13 mouse cellular contexts compared by ENCODE assay signal in the genomic region with DNA sequence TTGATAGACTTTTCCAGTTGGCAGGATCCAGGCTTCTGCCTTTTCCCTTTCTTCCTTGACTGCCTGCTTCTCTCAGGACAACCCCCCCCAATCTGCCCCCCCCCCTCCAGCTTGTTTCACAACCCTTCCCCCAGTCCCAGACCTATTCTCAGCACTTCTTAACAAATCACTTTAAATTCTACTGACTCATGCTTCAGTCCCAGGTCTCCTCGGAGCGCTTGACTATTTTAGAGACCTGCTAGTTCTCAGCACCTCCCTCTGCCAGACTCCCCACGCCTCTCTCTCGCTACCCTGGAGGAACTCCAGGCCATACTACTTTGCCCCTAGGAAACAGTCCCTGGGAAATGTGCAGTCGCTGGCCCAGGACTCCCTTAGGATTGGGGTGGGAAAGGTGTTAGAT.
DNase-seq lines count a peak whose midpoint lies in the region; ATAC-seq and TF ChIP-seq lines count a peak whose summit lies in the region.
"Had no signal": no experiment of that assay in that cellular context is flagged by ENCODE, and none has a peak within 500 bp of the region (broad histone marks: within the 10 kb centered on the region; RNA-seq: fewer than 3 reads in every experiment).

No protein-coding gene starts in this region.

- 23% methylated on average over 5 of the region's 5 CpGs for WGBS in kidney, postnatal 0 days
- 89% methylated on average over 5 of the region's 5 CpGs for WGBS in thymus, adult 2 months

- ATAC-seq in kidney, postnatal 0 days (replicated peaks; ENCODE audit: low FRiP score, low read depth) = peak; percentile 41
- ATAC-seq: forebrain, embryonic 15.5 days; midbrain, embryonic 13.5 days had no signal

- no peak overlapping the region for H3K4me3 ChIP-seq in layer of hippocampus, adult 2 months
- no peak overlapping the region for H3K4me3 ChIP-seq in kidney, postnatal 0 days (replicated peaks; ENCODE audit: low read depth, low read length)
- no peak overlapping the region for H3K4me3 ChIP-seq in thymus, adult 2 months (ENCODE audit: control insufficient read depth, insufficient read depth, low read length)
- H3K4me3 ChIP-seq: forebrain, embryonic 15.5 days; limb, embryonic 10.5 days; midbrain, embryonic 13.5 days had no signal

- H3K4me2 ChIP-seq in kidney, postnatal 0 days (ENCODE audit: low read length) = no peak overlapping the region
- H3K4me2 ChIP-seq: forebrain, embryonic 15.5 days; midbrain, embryonic 13.5 days had no signal

- no peaks in the 10 kb centered on the region for H3K27me3 ChIP-seq in kidney, postnatal 0 days (ENCODE audit: insufficient read depth, low read length)
- H3K27me3 ChIP-seq in thymus, adult 2 months (ENCODE audit: control insufficient read depth, insufficient read depth, low read length) = no peaks in the 10 kb centered on the region
- H3K27me3 ChIP-seq: forebrain, embryonic 15.5 days; midbrain, embryonic 13.5 days had no signal

- TF ChIP-seq POLR2A in thymus, adult 2 months (IDR thresholded peaks at IDR 0.05; ENCODE audit: control insufficient read depth, extremely low read depth, insufficient read depth, low read length, poor library complexity) = no peak

- no peak for TF ChIP-seq CTCF in layer of hippocampus, adult 2 months (conservative IDR thresholded peaks at IDR 0.05)
- TF ChIP-seq CTCF in kidney, postnatal 0 days (IDR thresholded peaks at IDR 0.05; ENCODE audit: low read depth) = no peak
- TF ChIP-seq CTCF in thymus, adult 2 months (IDR thresholded peaks at IDR 0.05; ENCODE audit: borderline replicate concordance, control insufficient read depth, extremely low read depth, insufficient read depth, low read length, poor library complexity) = no peak

- H3K9me3 ChIP-seq in kidney, postnatal 0 days (replicated peaks; ENCODE audit: low read length) = no peaks in the 10 kb centered on the region
- H3K9me3 ChIP-seq: forebrain, embryonic 15.5 days; limb, embryonic 10.5 days; midbrain, embryonic 13.5 days had no signal

- peaks cover 10% of the 10 kb centered on the region; the same call in 1 of the 2 replicates for H3K36me3 ChIP-seq in kidney, postnatal 0 days (ENCODE audit: insufficient read depth, low read length)
- H3K36me3 ChIP-seq in thymus, adult 2 months (ENCODE audit: control insufficient read depth, insufficient read depth, low read length) = peaks cover 24% of the 10 kb centered on the region
- H3K36me3 ChIP-seq: forebrain, embryonic 15.5 days had no signal

- 0 out of 2 replicates have a peak overlapping the region, but pooled peaks have one; percentile 3 for H3K9ac ChIP-seq in kidney, postnatal 0 days (ENCODE audit: low read depth, low read length)
- H3K9ac ChIP-seq: forebrain, embryonic 15.5 days; midbrain, embryonic 13.5 days had no signal

- no peaks in the 10 kb centered on the region for H3K4me1 ChIP-seq in kidney, postnatal 0 days (replicated peaks; ENCODE audit: insufficient read depth, low read length)
- H3K4me1 ChIP-seq in thymus, adult 2 months (replicated peaks; ENCODE audit: control insufficient read depth, insufficient read depth, low read length) = no peaks in the 10 kb centered on the region

- DNase-seq in embryo, embryonic 9.5 days (ENCODE audit: extremely low spot score) = peak; percentile 12
- no peak for DNase-seq in embryo, embryonic 10.5 days (ENCODE audit: low spot score)
- DNase-seq in layer of hippocampus, adult 2 months (ENCODE audit: low spot score in 2 of 2) = no peak
- no peak for DNase-seq in layer of hippocampus, adult 11-12 months (ENCODE audit: low spot score)
- peak; percentile 87 for DNase-seq in brain, adult 2 months (ENCODE audit: low read depth, low spot score)
- DNase-seq in kidney, postnatal 0 days (ENCODE audit: low spot score) = no peak
- DNase-seq in thymus, adult 2 months = no peak
- DNase-seq in cerebellum, adult 8-10 months = no peak
- DNase-seq: adrenal gland, adult 8-10 months; cerebellum, adult 2 months had no signal

- H3K27ac ChIP-seq in layer of hippocampus, adult 2 months = peak overlapping the region; percentile 88
- H3K27ac ChIP-seq in kidney, postnatal 0 days = peak overlapping the region; percentile 57; the same call in 1 of the 2 replicates
- H3K27ac ChIP-seq in thymus, adult 2 months (ENCODE audit: control insufficient read depth, insufficient read depth, low read length) = no peak overlapping the region
- H3K27ac ChIP-seq: forebrain, embryonic 15.5 days; limb, embryonic 10.5 days; midbrain, embryonic 13.5 days had no signal

Comparison
In these comparisons a context has a peak if more than half of its experiments do, and no peak if none do; other contexts are left out.
1. DNase-seq: peak in embryo, embryonic 9.5 days (single experiment) and brain, adult 2 months (single experiment); none in embryo, embryonic 10.5 days (single experiment), layer of hippocampus, adult 2 months (0 of 2), layer of hippocampus, adult 11-12 months (single experiment), kidney, postnatal 0 days (single experiment), thymus, adult 2 months (single experiment) and cerebellum, adult 8-10 months (single experiment).